Mouse (Mus musculus): ENCODE results near the gene Sema4a. TPM values are rescaled to one million over a fixed set of nuclear protein-coding genes. Genes with fewer than 3 reads are reported as not detected.

Sema4a gene
- polyA plus RNA-seq, 1 experiment, result 54.3 TPM

DNA sequence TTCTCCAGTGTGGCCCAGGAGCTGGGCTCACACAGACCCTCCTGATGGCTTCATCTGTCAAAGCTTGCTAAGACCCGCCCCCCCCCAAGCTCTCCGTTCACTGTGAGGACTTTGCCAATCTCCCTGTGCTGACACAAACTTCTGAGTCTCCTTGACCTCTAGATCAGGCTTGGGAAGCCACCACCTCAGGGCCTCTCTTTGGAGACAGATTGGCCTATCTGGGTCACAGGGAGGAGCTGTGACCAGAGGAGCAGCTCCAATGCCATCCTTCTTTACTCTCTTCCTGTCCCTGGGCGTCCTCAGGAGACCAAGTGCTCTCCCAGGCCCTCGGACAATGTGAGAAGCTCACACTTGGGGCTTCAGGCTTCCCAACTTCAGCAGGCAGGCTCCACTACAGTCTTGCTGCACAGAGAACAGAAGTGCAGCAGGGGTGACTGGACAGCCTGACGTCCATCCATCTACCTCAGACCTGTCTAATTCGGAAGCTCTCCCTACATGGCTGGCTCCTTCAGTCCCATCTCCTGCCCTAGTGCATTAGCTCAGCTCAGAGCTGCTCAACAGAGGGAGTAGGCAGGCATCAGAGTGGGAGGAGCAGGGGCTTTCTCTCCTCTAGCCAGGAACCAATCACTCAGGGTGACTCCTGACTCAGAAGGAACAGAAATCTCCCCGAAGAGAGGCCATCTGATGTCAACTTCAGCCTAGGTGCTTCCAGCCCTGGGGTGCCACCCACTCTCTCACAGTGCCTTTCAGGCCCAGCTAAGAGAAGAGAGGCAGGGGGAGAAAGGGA lies 4.0 kb downstream of the Sema4a start:
- no peaks in the 10 kb centered on the region for H3K36me3 ChIP-seq (ENCODE audit: control insufficient read depth, insufficient read depth, low read length)
- peaks cover 27% of the 10 kb centered on the region; the same call in 1 of the 2 replicates for H3K4me1 ChIP-seq (ENCODE audit: control insufficient read depth, insufficient read depth, insufficient read length)
- TF ChIP-seq CTCF (IDR thresholded peaks at IDR 0.05; ENCODE audit: extremely low read depth, insufficient read depth, insufficient read length, insufficient replicate concordance) (no peak), POLR2A (IDR thresholded peaks at IDR 0.05; ENCODE audit: low read depth, low read length) (no peak)
- DNase-seq (ENCODE audit: low read depth in 1 of 2, low spot score in 2 of 2), result no peak
- H3K4me3 ChIP-seq (ENCODE audit: extremely low read depth, insufficient read depth, insufficient read length), result no peak overlapping the region
- H3K27ac ChIP-seq (ENCODE audit: insufficient read depth, low read length), result no peak overlapping the region
- no peaks in the 10 kb centered on the region for H3K27me3 ChIP-seq (ENCODE audit: control insufficient read depth, insufficient read depth, low read length)
- 76% methylated on average over 7 of the region's 7 CpGs for WGBS

DNA sequence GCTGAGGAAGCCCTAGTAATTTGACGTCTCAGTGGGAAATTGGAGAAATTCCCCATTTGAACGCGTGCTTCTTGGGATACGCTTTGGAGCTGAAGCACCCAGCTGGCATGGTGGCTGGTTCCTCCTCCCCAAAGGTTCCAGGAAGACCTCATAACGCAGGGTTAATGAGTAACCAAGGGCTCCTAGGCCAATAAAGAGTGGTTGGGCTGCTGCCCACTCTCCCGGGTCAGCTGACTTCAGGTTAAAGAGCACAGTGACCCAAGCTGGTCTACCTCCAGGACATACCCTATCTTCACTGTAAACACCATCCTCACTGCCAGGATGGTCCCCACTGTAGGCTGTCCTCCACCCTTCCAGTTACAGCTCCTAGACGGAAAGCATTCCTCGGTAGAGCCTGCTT lies 4.7 kb downstream of the Sema4a start:
- TF ChIP-seq CTCF (IDR thresholded peaks at IDR 0.05; ENCODE audit: extremely low read depth, insufficient read depth, insufficient read length, insufficient replicate concordance) (no peak), POLR2A (IDR thresholded peaks at IDR 0.05; ENCODE audit: low read depth, low read length) (no peak)
- no peak for DNase-seq (ENCODE audit: low read depth in 1 of 2, low spot score in 2 of 2)
- Histone ChIP-seq H3K36me3 (ENCODE audit: control insufficient read depth, insufficient read depth, low read length) (no peaks in the 10 kb centered on the region), H3K4me3 (ENCODE audit: extremely low read depth, insufficient read depth, insufficient read length) (no peak overlapping the region), H3K27me3 (ENCODE audit: control insufficient read depth, insufficient read depth, low read length) (no peaks in the 10 kb centered on the region), H3K27ac (ENCODE audit: insufficient read depth, low read length) (no peak overlapping the region), H3K4me1 (ENCODE audit: control insufficient read depth, insufficient read depth, insufficient read length) (peaks cover 27% of the 10 kb centered on the region; the same call in 1 of the 2 replicates)
- WGBS, result 91% methylated on average over 8 of the region's 8 CpGs

DNA sequence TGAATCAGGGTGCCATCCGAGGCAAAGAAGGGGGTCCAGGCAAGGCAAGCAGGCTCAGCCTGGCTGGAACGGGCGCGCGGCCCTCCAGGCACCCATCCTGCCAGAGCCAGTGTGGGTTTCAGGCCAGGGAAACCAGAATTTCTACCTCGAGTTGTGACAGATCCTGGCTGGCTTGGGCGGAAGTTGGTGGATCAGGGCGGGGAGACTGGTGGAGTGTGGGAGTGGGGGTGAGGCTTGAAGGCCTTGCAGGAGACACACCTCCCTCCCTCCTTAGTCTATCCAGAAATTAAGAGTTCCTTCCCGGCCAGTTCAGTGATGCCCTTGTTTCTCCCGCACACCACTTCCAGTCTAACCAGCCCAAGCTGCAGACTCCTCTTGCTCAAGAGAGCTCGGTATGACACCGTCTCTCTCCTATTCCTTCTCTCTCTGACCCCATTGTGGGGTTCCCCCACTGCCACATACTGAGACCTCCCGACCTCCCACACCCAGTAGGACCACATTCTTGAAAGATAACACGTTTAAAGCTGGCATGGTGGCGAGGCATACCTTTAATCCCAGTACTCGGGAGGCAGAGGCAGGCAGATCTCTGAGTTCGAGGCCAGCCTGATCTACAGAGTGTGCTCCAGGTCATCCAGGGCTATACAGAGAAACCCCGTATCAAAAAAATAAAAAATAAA lies 5.3 kb downstream of the Sema4a start:
- Histone ChIP-seq H3K27me3 (ENCODE audit: control insufficient read depth, insufficient read depth, low read length) (no peaks in the 10 kb centered on the region), H3K36me3 (ENCODE audit: control insufficient read depth, insufficient read depth, low read length) (no peaks in the 10 kb centered on the region), H3K27ac (ENCODE audit: insufficient read depth, low read length) (peak overlapping the region; percentile 89), H3K4me3 (ENCODE audit: extremely low read depth, insufficient read depth, insufficient read length) (no peak overlapping the region), H3K4me1 (ENCODE audit: control insufficient read depth, insufficient read depth, insufficient read length) (peaks cover 29% of the 10 kb centered on the region; the same call in 1 of the 2 replicates)
- 76% methylated on average over 18 of the region's 18 CpGs for WGBS
- no peak for TF ChIP-seq CTCF (IDR thresholded peaks at IDR 0.05; ENCODE audit: extremely low read depth, insufficient read depth, insufficient read length, insufficient replicate concordance)
- no peak for DNase-seq (ENCODE audit: low read depth in 1 of 2, low spot score in 2 of 2)

DNA sequence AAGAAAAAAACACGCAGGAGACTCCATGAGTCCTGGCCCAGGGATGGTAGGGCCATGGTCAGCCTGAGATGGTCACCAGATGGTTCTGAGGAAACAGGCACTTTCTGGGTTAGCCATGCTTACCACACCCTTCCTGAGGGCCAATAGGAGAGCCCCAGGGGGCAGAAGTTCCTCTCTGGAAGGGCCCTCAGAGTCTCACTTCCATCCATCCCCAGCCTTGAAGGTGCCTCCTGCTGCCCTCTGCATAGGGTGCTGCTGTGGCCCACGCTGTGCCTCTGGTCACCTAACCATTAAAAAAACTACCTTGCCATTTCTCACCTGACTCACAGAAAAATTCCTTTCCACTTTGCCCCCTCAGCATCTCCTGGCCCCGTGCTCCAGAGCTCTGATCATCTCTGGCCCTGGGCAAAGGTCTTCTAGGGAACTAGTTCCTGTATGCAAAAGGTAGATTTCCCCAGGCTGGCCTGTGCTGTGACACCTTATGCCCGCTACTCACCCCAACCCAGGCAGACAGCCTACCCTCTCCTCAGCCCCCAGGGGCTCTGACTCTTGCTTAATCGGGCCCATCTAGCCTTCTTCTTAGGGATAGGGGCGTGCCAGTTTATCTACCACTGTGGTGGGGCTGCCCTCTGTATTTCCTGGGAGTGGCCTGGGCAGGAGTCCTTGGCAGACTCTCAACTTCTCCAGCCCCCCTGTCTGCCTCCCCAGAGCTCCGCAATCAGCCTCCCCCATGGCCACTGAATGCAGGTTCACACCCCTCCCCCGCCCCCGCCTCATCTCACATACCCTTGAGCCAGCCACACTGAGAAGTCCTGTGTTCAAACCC lies 6.0 kb downstream of the Sema4a start:
- Histone ChIP-seq H3K4me1 (ENCODE audit: control insufficient read depth, insufficient read depth, insufficient read length) (peaks cover 29% of the 10 kb centered on the region; the same call in 1 of the 2 replicates), H3K4me3 (ENCODE audit: extremely low read depth, insufficient read depth, insufficient read length) (peak overlapping the region; percentile 32; the same call in 1 of the 2 replicates), H3K27me3 (ENCODE audit: control insufficient read depth, insufficient read depth, low read length) (no peaks in the 10 kb centered on the region), H3K36me3 (ENCODE audit: control insufficient read depth, insufficient read depth, low read length) (no peaks in the 10 kb centered on the region), H3K27ac (ENCODE audit: insufficient read depth, low read length) (peak overlapping the region; percentile 89)
- no peak for DNase-seq (ENCODE audit: low read depth in 1 of 2, low spot score in 2 of 2)
- WGBS, result 26% methylated on average over 9 of the region's 9 CpGs
- TF ChIP-seq POLR2A (IDR thresholded peaks at IDR 0.05; ENCODE audit: low read depth, low read length) (no peak), CTCF (IDR thresholded peaks at IDR 0.05; ENCODE audit: extremely low read depth, insufficient read depth, insufficient read length, insufficient replicate concordance) (no peak)

DNA sequence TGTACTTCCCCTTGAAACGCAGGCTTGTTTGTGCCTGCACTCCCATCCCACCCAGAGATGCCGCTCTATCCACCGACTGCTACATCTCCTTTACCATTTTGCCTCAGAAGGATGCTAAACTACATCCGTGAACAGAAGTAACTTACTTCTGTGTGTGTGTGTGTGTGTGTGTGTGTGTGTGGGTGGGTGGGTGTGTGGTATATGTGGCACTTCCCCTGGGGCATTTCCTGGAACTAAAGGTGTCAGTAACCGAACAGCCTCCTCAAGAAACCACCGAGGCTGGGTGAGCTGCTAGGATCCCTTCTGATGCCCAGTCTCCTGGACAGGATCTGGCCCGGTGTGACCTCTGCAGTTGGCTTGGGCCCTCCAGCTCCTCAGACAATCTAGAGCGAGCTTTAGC lies 7.0 kb downstream of the Sema4a start:
- Histone ChIP-seq H3K27ac (ENCODE audit: insufficient read depth, low read length) (peak overlapping the region; percentile 89), H3K4me3 (ENCODE audit: extremely low read depth, insufficient read depth, insufficient read length) (peak overlapping the region; percentile 32; the same call in 1 of the 2 replicates), H3K27me3 (ENCODE audit: control insufficient read depth, insufficient read depth, low read length) (no peaks in the 10 kb centered on the region), H3K36me3 (ENCODE audit: control insufficient read depth, insufficient read depth, low read length) (no peaks in the 10 kb centered on the region), H3K4me1 (ENCODE audit: control insufficient read depth, insufficient read depth, insufficient read length) (peaks cover 29% of the 10 kb centered on the region; the same call in 1 of the 2 replicates)
- DNase-seq (ENCODE audit: low read depth in 1 of 2, low spot score in 2 of 2), result peak; percentile 49 to 55
- TF ChIP-seq CTCF (IDR thresholded peaks at IDR 0.05; ENCODE audit: extremely low read depth, insufficient read depth, insufficient read length, insufficient replicate concordance) (no peak), POLR2A (IDR thresholded peaks at IDR 0.05; ENCODE audit: low read depth, low read length) (peak; percentile 31)
- 11% methylated on average over 8 of the region's 8 CpGs for WGBS

DNA sequence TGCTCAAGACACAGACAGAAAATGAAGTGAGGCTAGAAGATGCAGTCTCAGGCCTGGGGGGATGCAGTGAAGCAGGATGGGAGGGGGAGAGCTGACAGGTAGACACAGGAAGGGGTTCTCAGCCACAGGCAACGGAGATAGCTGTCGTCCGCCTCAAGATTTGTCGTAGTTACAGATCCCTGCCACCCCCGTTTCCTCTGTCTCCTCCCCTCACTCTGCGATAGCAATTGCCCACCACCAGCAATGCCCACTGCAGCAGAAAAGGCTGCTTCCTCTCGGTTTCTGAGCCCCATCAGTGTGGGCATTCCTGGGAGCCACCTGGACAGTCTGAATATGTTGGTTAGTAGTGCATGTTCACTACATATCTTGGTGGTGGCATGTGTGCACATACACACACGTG lies 7.6 kb downstream of the Sema4a start:
- WGBS, result 14% methylated on average over 8 of the region's 8 CpGs
- no peaks in the 10 kb centered on the region for H3K27me3 ChIP-seq (ENCODE audit: control insufficient read depth, insufficient read depth, low read length)
- H3K36me3 ChIP-seq (ENCODE audit: control insufficient read depth, insufficient read depth, low read length), result no peaks in the 10 kb centered on the region
- H3K4me1 ChIP-seq (ENCODE audit: control insufficient read depth, insufficient read depth, insufficient read length), result peaks cover 29% of the 10 kb centered on the region; the same call in 1 of the 2 replicates
- DNase-seq (ENCODE audit: low read depth in 1 of 2, low spot score in 2 of 2), result peak in 1 of 2 experiments; percentile 32
- TF ChIP-seq POLR2A (IDR thresholded peaks at IDR 0.05; ENCODE audit: low read depth, low read length) (peak; percentile 13; the same call in 1 of the 2 replicates), CTCF (IDR thresholded peaks at IDR 0.05; ENCODE audit: extremely low read depth, insufficient read depth, insufficient read length, insufficient replicate concordance) (no peak)
- H3K4me3 ChIP-seq (ENCODE audit: extremely low read depth, insufficient read depth, insufficient read length), result peak overlapping the region; percentile 27; the same call in 1 of the 2 replicates
- peak overlapping the region; percentile 79 for H3K27ac ChIP-seq (ENCODE audit: insufficient read depth, low read length)
